Mouse (Mus musculus) midbrain, embryonic 14.5 days (tissue): ENCODE results near the gene Psmd2. TPM values are rescaled to one million over a fixed set of nuclear protein-coding genes. Genes with fewer than 3 reads are reported as not detected.
A peak's percentile ranks its signal among the peaks of the same experiment; 100 is the strongest.

ENCODE experiments used
- ATAC-seq: fragments of 200-750 bp; cut with Nextera tagmentation; 2 replicates; pipeline ENCODE4 v1.8.0; 2017; ENCODE audit warnings: moderate number of reproducible peaks, moderate library complexity; ENCODE audit not compliant: low FRiP score, low TSS enrichment
- DNase-seq: peaks from one replicate; pipeline ENCODE4 v3.0.0-alpha.2; 2015
- H3K27ac ChIP-seq: fragments of 300-500 bp; sonication (generic); replicated peaks from 2 replicates; pipeline ENCODE4 v1.5.1; 2014; ENCODE audit warnings: mild to moderate bottlenecking, low read depth, low read length, moderate library complexity
- H3K27me3 ChIP-seq: fragments of 300-500 bp; sonication (generic); 2 replicates; pipeline ENCODE4 v1.6.1; 2014; ENCODE audit warnings: low read length, control low read depth, mixed read lengths; ENCODE audit not compliant: control insufficient read depth, insufficient read depth
- H3K36me3 ChIP-seq: fragments of 300-500 bp; sonication (generic); 2 replicates; pipeline ENCODE4 v1.6.1; 2014; ENCODE audit warnings: low read length, control low read depth; ENCODE audit not compliant: control insufficient read depth, insufficient read depth
- H3K4me1 ChIP-seq: fragments of 300-500 bp; sonication (generic); 2 replicates; pipeline ENCODE4 v1.6.1; 2014; ENCODE audit warnings: mild to moderate bottlenecking, antibody characterized with exemption, low read length, control low read depth; ENCODE audit not compliant: control insufficient read depth, insufficient read depth
- H3K4me2 ChIP-seq: fragments of 300-500 bp; sonication (generic); 2 replicates; pipeline ENCODE4 v1.6.1; 2014; ENCODE audit warnings: mild to moderate bottlenecking, low read length, moderate library complexity
- H3K4me3 ChIP-seq: fragments of 300-500 bp; sonication (generic); replicated peaks from 2 replicates; pipeline ENCODE4 v1.5.1; 2014; ENCODE audit warnings: low read depth, low read length
- H3K9ac ChIP-seq: fragments of 300-500 bp; sonication (generic); replicated peaks from 2 replicates; pipeline ENCODE4 v1.6.1; 2014; ENCODE audit warnings: mild to moderate bottlenecking, low read length, moderate library complexity
- H3K9me3 ChIP-seq: fragments of 300-500 bp; sonication (generic); 2 replicates; pipeline ENCODE4 v1.6.1; 2016; ENCODE audit warnings: low read length, control low read depth, mixed read lengths; ENCODE audit not compliant: control insufficient read depth
- WGBS: fragments of 180-500 bp; shearing (Covaris S2); extraction: QIAGEN DNeasy Blood & Tissue Kit; methylation state at CpG from one replicate; pipeline ENCODE4 v1.1.7; 2014; 5-methylcytosine and 5-hydroxymethylcytosine counted together
- polyA plus RNA-seq: library from polyadenylated mRNA; unstranded; fragments of >200 nt; fragmentation: Nextera tagmentation; extraction: Ambion mirVana; gene quantifications from 2 replicates; pipeline ENCODE4 v1.2.1, GENCODE M21; 2014

Gene Psmd2
- polyA plus RNA-seq, 1 experiment from 2014 or later = 366 TPM

DNA sequence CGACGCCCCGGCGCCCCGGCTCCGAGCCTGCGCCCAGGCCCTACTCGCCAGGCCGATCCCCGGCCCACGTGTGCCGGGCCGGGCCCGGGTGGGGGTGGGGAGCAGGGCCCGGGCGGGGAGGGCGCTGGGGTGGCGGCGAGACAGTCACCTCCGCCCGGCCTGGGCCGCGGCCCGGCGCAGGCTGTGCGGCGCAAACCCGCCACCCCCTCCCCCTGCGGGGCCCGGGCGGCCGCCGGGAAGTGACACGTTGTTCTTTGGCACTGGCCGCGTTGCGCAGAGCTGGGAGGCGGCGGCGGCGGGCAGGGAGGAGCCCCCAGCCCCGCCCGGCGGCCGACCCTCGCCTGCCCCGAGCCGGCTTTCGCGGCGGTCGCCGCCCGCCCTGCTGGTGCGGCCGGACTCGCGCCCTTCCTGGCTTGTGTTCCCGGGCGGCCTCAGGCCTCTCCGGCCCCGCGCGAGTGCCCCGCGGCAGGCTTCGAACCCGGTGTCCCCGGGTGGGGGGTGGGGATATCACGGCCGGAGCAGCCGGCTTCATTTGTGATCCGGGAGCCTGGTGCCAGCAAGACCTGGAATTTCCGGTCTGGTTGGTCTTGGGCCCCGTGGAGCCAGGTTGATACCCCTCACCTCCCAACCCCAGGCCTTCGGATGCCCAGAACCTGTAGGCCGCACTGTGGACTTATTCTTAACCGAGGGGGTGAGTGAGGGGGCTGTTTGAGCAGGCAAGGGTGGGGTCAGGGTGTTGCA, 21.7 kb downstream of the Psmd2 start:
- H3K9ac ChIP-seq = peak overlapping the region; percentile 94
- ATAC-seq (peak; percentile 84), DNase-seq (no peak)
- H3K4me2 ChIP-seq = peak overlapping the region; percentile 98
- H3K4me3 ChIP-seq = peak overlapping the region; percentile 93
- H3K4me1 ChIP-seq = peaks cover 11% of the 10 kb centered on the region
- H3K27me3 ChIP-seq = no peaks in the 10 kb centered on the region
- H3K36me3 ChIP-seq = peaks cover 34% of the 10 kb centered on the region
- peak overlapping the region; percentile 87 for H3K27ac ChIP-seq
- whole genome bisulfite sequencing = under 1% methylated on average over 75 of the region's 78 CpGs
- no peaks in the 10 kb centered on the region for H3K9me3 ChIP-seq

DNA sequence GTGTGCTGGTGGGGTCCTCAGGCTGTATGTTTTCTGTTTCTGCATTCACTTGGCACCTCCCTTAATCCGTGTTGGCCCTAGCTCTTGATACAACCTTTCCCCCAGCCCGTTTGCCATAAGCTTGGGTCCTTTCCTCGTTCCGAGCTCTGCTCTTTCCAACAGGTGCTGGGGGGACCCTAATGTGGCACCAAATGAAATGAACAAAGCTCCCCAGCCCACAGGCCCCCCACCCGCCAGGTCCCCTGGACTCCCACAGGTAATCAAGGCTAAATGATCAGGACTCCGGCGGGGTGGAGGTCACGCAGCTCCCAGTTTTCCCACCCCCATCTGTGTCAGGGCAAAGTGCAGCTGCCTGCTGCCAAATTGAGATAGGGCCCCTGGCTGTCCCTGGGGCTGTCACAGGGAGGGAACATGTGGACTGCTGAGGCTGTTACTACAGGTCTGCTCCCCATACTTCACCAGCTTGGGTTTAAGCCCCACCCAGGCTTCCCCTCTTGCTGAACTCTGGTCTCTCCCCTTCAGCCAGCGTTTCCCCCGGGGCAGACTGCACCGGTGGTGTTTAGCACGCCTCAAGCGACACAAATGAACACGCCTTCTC, 22.4 kb downstream of the Psmd2 start:
- Histone ChIP-seq H3K4me1 (peaks cover 11% of the 10 kb centered on the region), H3K9ac (peak overlapping the region; percentile 94), H3K9me3 (no peaks in the 10 kb centered on the region), H3K27ac (peak overlapping the region; percentile 87; the same call in 1 of the 2 replicates), H3K4me3 (peak overlapping the region; percentile 93), H3K27me3 (no peaks in the 10 kb centered on the region), H3K36me3 (peaks cover 40% of the 10 kb centered on the region), H3K4me2 (peak overlapping the region; percentile 98)
- peak; percentile 3 for DNase-seq
- WGBS = 23% methylated on average over 14 of the region's 14 CpGs
- ATAC-seq = no peak

DNA sequence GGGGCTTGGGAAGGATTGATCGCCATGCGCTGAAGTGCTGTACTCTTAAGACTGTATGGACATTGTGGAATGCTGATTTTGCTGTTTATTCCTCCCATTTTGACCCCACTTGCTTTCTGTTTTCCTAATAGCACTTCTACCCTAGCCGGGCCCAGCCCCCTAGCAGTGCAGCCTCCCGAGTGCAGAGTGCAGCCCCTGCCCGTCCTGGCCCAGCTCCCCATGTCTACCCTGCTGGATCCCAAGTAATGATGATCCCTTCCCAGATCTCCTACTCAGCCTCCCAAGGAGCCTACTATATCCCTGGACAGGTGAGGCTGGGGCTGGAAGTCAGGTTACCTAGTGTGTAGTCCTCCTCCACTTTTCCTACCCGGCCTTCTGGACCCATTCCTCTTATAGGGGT, 23.8 kb downstream of the Psmd2 start:
- ATAC-seq (no peak), DNase-seq (no peak)
- Histone ChIP-seq H3K36me3 (peaks cover 54% of the 10 kb centered on the region), H3K27ac (no peak overlapping the region), H3K4me1 (peaks cover 11% of the 10 kb centered on the region), H3K4me3 (no peak overlapping the region), H3K27me3 (no peaks in the 10 kb centered on the region), H3K4me2 (no peak overlapping the region), H3K9me3 (no peaks in the 10 kb centered on the region), H3K9ac (no peak overlapping the region)
- WGBS = 93% methylated on average over 6 of the region's 6 CpGs

DNA sequence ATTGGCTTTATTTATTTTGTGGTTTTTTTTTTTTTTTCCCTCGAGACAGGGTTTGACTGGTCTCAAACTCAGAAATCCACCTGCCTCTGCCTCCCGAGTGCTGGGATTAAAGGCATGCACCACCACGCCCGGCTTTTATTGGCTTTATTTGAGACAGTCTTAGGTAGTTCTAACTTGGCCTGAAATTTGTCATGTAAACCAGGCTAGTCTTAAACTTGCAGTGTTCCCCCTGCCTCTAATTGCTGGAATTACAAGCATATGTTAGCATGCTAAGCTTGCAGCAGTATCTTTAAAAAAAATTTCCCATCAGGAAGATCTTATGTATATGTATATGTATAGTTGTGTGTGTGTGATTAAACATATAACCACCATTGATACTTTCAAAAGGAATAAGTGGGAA, 25.2 kb downstream of the Psmd2 start:
- H3K4me1 ChIP-seq = peaks cover 11% of the 10 kb centered on the region
- ATAC-seq = no peak
- peak; percentile 24 for DNase-seq
- H3K9ac ChIP-seq = no peak overlapping the region
- no peaks in the 10 kb centered on the region for H3K27me3 ChIP-seq
- 87% methylated on average over 4 of the region's 4 CpGs for WGBS
- no peak overlapping the region for H3K4me2 ChIP-seq
- H3K9me3 ChIP-seq = no peaks in the 10 kb centered on the region
- H3K4me3 ChIP-seq = no peak overlapping the region
- H3K36me3 ChIP-seq = peaks cover 69% of the 10 kb centered on the region
- H3K27ac ChIP-seq = no peak overlapping the region

DNA sequence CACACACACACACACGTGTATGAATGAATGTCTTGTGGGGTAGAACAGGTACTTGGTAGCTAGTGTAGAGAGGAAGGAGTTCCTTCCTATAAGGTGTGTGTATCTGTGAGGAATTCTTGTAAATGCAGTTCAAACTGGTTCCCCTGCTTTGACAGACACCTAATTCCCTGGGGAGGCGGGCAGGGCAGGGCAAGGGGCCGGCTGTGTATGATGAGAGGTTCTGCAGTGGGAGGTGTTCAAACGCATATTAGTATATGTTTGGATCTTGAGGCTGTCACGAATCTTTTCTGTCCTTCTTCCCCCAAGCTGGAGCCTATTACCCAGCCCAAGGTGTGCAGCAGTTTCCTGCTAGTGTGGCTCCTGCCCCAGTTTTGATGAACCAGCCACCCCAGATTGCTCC, 25.9 kb downstream of the Psmd2 start:
- no peaks in the 10 kb centered on the region for H3K27me3 ChIP-seq
- 86% methylated on average over 5 of the region's 5 CpGs for WGBS
- H3K9ac ChIP-seq = no peak overlapping the region
- H3K27ac ChIP-seq = no peak overlapping the region
- peaks cover 76% of the 10 kb centered on the region for H3K36me3 ChIP-seq
- peaks cover 11% of the 10 kb centered on the region for H3K4me1 ChIP-seq
- H3K4me3 ChIP-seq = no peak overlapping the region
- H3K9me3 ChIP-seq = no peaks in the 10 kb centered on the region
- H3K4me2 ChIP-seq = no peak overlapping the region
- DNase-seq = no peak
- no peak for ATAC-seq

DNA sequence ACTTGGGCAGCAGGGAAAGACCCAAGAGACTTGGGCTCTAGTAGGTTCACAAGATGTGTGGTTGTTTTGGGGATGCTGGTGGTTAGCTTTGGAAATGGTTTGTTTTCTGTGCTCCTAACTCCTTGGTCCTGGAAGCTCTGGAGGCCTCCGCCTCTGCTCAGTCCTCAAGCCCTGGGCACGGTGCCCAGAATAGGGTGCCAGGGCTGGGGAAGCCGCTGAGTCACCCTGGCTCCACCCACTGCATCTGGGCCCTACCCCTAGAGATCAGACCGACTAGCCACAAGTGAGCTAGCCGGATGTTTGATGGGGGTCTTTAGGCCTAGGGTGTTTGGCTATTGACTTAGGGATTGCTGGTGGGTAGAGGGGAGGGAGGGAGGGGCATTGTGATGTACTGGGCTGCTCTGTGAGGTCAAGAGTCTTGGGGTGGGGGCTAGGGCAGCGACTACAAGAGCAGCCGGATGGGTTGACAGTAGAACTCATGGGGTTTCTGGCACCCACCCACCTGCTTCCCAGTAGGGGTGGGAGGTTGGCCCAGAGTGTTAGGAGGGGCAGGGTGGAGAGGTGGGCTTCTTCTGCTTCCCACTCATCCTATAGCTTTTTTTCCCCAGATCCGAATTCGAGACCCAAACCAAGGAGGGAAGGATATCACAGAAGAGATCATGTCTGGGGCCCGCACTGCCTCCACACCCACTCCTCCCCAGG, 26.7 kb downstream of the Psmd2 start:
- ATAC-seq = no peak
- peaks cover 11% of the 10 kb centered on the region for H3K4me1 ChIP-seq
- H3K9me3 ChIP-seq = no peaks in the 10 kb centered on the region
- H3K27me3 ChIP-seq = no peaks in the 10 kb centered on the region
- no peak overlapping the region for H3K9ac ChIP-seq
- H3K4me2 ChIP-seq = no peak overlapping the region
- WGBS = 89% methylated on average over 10 of the region's 10 CpGs
- no peak overlapping the region for H3K27ac ChIP-seq
- H3K4me3 ChIP-seq = no peak overlapping the region
- DNase-seq = peak; percentile 38
- peaks cover 84% of the 10 kb centered on the region for H3K36me3 ChIP-seq

DNA sequence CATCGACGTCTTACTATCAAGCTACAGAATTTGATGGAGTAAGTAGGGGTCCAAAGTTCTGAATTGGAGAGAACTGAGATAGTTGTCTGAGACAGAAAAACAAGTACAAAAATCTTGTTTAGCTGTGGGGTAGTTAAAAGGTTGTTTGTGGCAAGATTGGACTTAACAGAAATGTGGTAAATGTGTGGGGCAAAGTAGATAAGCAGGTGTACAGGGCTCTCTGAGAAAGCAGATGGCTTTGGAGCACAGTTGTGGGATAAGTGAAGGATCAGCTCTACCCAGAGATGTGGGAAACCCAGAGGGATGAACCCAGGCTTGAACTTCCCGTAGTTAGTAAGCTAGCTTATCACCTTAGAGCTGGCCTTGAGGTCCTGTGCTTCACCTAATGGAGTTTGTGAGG, 39.3 kb downstream of the Psmd2 start:
- Histone ChIP-seq H3K9me3 (no peaks in the 10 kb centered on the region), H3K9ac (no peak overlapping the region), H3K27ac (no peak overlapping the region), H3K4me3 (no peak overlapping the region), H3K4me1 (peaks cover 20% of the 10 kb centered on the region), H3K27me3 (no peaks in the 10 kb centered on the region), H3K4me2 (no peak overlapping the region), H3K36me3 (peaks cover 63% of the 10 kb centered on the region)
- 92% methylated on average over 3 of the region's 3 CpGs for WGBS
- no peak for DNase-seq
- no peak for ATAC-seq

DNA sequence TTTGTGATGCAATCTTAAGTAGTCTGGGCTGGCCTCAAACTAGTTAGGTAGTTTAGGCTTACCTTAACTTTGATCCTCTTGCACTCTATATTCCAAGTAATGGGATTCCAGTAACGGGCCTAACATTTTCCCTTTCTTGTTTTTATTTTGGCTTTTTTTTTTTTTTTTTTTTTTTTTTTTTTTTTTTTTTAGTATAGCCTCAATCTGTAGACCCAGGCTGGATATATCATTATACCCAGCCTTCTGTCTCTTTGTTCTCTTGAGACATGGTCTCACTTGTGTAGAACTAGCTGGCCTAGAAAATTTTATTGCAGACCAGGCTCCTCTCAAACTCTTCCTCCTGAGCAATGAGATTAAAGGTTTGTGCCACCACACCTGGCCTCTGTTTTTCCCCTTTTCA, 40.2 kb downstream of the Psmd2 start:
- H3K4me3 ChIP-seq = no peak overlapping the region
- 83% methylated on average over 1 of the region's 1 CpGs for WGBS

More for the DNA sequence above, 40.2 kb downstream of the Psmd2 start:
- no peak for DNase-seq
- Histone ChIP-seq H3K4me2 (no peak overlapping the region), H3K9me3 (no peaks in the 10 kb centered on the region), H3K27ac (no peak overlapping the region), H3K9ac (no peak overlapping the region), H3K27me3 (no peaks in the 10 kb centered on the region), H3K4me1 (peaks cover 28% of the 10 kb centered on the region), H3K36me3 (peaks cover 55% of the 10 kb centered on the region)
- no peak for ATAC-seq
